Mouse (Mus musculus) brain, embryonic 18.5 days (tissue): ENCODE results near the gene Lyve1.

Experiments used
- DNase-seq: peaks from one replicate; pipeline ENCODE4 v3.0.0-alpha.2; 2012; ENCODE audit warnings: low read depth, low spot score

Lyve1 gene

DNA sequence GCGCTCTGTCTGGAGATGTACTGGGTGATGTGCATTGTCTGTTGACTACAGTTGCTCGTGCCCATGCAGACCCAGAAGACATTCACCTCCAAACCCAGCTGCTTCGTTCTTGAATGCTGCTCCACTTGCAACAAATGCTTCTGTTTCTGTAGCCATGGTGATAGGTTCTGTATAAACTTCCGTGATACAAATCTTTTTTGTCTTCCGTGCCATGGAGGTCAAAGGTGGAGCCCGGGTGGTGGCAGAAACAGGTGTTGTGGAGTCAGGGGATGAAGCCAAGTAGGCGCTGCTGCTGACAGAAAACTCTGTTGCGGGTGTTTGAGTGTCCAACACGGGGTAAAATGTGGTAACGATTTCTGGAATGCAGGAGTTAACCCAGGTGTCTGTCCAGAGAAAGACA is 9.4 kb downstream of the Lyve1 start:
- DNase-seq, result no peak

DNA sequence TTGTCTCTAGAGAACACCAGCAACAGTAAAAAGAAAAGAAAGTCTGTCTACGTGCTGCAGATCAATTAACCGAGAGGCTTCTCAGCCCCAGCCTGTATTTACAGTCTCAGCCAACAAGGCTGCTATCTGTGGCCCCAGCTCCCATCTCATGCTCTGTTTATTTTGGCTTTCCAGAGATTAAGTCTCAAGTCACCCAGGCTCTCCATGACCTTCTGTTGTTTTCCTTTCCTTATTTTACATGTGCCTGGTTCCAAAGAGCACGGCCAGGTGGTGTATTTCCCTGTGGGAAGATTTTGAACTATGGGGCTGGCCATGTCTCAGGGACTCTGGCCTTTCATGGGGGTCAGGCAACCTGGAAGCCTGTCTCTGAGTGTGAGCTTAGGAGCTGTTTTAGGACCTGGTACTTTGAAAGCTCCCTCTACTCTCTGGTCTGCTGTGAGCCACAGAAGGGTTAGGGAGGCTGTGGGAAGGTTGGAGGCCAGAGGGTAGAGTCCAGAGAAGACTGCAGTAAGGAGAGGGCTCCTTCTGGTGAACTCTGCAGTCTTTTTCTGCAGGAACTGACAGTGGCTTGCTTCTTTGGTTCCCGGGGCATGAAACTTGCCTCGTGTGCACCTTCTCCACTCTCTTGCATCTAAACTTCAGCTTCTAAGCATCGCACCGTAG is 11.4 kb downstream of the Lyve1 start:
- DNase-seq, result no peak

DNA sequence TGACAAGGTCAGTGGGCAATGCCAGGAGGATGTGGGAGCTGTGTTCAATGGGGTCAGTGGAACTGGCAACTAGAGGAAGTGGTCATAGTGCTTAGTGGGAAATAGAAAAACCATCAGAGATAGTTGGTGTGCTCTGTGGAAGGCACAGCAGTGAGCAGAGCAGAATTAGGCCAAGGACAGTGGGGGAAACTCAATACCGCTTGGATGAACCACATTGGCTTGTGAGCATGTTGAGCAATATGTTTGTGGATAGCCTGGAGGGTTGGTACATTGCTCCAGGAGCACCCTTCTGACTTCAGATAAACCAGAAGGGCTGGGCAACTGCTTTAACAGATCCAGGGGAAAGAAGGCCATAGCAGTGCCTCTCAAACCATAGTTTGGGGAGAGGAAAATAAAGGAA is 14.7 kb downstream of the Lyve1 start:
- DNase-seq, result no peak

GRCm38 (mm10) chr7:110847321-110847720 is 15.7 kb downstream of the Lyve1 start:
- no peak for DNase-seq

- peak; percentile 83 for DNase-seq
Observed at GRCm38 (mm10) chr7:110843916-110844874, 18.8 kb downstream of the Lyve1 start, which contains the start of gene Rnf141. TSS of gene Rnf141 (minus strand) at chr7:110844457.

GRCm38 (mm10) chr7:110840332-110840731 is 22.7 kb downstream of the Lyve1 start:
- no peak for DNase-seq

- DNase-seq, result no peak
Observed at GRCm38 (mm10) chr7:110834522-110834921, 28.5 kb downstream of the Lyve1 start.

DNA sequence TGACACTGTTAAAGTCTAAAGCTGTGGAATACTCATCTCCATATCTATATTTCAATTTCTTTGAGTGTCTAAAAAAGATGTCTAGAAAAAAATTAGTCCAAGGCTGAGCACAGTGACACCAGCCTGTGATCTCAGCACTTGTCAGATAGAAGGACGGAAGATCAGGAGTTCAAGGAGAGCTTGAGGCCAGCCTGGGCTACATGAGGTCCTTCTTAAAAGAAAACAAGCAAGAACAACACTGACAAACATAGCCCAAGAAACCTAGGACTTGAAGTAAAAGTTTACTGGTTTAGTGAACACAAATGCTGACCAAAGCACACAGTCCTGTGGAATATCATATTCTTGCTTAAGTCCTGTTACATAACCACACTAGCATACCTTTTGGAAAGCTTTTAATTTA is 29.0 kb downstream of the Lyve1 start:
- DNase-seq, result no peak

- no peak for DNase-seq
Observed at GRCm38 (mm10) chr7:110833024-110833423, 30.0 kb downstream of the Lyve1 start.

GRCm38 (mm10) chr7:110823995-110824953 is 38.8 kb downstream of the Lyve1 start:
- no peak for DNase-seq

GRCm38 (mm10) chr7:110823593-110823992 is 39.4 kb downstream of the Lyve1 start:
- DNase-seq, result no peak

DNA sequence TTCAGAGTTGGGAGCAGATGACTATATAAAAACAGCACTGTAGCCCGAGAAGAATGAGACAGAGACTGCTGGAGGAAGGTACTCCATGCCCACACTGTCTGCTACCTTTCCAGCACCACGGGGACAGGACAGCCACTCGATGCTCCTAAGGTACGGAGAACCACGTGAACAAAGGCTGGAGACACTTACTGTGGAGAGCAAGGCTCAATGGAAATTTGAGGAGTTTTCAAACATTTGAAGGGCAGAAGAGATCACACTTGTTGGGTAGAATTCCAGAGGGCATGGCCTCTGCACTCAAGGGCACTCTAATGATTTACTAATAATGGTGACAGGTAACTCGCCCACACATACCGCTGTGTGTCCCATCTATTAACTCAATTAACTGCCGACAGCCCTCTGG is 40.0 kb downstream of the Lyve1 start:
- DNase-seq, result no peak

DNA sequence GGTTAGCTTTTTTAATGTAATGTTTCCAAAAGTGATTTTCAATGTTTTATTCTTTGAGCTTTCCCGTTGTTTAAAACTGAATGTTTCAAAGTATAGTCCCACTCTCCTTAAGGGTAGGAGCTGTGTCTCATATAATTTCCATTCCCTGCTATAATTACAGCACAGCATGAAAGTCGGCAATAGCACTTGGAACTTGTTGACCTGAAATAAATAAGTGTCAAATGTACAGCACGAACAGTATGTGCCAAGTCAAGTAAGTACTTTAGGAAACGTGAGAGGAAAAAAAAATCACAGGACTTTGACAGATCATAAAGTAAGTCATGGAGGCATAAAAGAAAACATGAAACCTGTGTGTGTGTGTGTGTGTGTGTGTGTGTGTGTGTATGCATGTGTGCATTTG is 41.0 kb downstream of the Lyve1 start:
- DNase-seq, result no peak

GRCm38 (mm10) chr7:110821653-110822052 is 41.4 kb downstream of the Lyve1 start:
- no peak for DNase-seq

- no peak for DNase-seq
Observed at GRCm38 (mm10) chr7:110821068-110821467, 42.0 kb downstream of the Lyve1 start.

DNA sequence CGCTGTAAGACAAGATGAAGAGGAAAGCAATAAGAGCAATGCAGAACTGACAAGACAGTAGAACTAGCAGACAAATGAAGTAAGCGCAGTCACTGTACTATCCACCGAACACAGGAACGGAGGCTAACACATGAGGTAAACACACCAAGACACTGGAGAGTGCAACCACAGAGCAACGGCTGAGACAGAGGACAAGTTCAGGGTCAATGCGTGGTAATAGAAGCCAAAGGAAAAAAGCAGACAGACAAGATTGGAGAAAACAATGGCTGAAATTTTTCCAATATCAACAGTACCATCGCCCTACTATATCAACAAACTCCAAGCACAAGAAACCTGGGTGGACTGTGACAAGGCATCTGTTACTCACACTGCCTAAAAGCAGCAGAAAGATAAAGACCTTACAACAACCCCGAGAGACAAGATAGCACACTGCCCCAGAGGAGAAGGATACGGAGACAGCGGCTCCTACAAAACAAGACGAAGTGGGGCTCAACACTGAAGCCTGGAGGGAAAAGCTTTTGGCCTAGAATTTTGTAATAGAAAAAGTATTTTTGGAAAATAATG is 44.2 kb downstream of the Lyve1 start:
- no peak for DNase-seq

DNA sequence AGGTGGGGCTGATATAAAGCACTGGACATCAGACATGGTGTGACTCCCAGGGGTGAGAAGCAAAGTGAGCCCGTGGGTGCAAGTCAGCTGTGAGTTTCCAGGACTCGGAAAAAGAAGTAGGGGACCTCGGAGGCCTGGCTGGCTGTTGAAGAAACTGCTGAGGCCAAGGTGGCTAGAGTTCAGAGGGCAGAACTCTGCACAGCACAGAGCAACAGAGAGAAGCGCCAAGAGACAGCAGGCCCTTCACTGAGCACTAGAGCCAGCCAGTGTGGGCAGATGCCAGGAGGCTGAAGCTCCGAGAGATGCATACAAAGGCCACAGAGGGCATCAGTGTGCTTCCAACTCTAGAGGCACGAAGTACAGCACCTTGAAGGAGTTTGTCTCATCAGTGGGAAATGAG is 44.8 kb downstream of the Lyve1 start:
- no peak for DNase-seq

DNA sequence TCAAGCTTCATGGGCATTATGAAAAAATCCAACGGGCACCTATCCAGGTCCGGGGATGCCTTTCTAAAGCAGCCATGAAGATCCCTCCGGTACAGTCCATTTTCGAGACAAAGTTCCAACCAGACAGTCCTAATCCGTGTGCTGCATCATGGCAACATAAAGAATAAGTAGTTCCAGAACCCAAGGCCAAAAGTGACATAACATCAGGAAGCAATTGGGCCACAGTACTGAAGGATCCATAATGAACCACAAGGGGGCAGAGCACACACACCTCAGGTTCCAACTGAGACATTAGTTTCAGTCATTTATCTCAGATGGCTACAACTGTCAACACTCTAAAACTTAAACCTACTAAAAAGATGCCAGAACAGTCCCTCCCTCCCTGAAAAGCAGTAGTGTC is 47.0 kb downstream of the Lyve1 start:
- DNase-seq, result no peak

DNA sequence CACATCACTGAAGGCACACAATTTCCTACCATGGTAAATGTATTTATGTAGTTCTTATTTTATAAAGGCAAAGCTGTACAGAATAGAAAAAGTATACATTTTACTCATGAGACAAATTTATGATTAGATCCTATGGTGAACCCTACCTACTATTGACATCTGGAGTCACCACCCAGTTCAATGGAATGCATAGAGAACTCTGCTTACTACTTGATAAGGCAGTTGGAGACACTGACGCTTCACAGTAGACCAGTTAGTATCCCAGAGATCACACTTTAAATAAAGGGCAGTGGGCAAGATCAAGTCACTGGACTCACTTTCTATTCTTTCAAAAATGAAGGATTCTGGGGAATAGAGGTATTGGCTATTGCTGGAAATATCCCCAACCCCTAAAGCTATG is 49.1 kb downstream of the Lyve1 start:
- no peak for DNase-seq

DNA sequence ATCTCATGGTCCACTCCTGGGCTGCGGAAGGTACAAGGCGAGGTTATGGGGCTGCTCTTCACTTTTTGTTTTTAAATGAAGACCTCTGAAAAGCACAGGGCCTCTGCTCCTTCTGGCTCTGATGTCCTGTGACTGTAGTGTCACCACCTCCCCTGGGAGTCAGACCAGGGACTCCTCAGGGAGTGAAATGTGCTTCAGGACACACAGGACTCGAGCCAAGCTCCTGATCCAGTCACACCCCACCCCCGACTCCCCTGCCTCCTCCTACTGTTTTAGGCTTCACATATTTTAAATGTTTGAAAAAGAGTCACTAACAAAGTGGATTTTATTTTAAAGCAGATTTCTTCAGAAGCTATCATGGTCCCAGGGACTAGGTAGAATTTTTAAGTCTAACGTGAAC is 51.5 kb downstream of the Lyve1 start:
- DNase-seq, result no peak

GRCm38 (mm10) chr7:110810995-110811394 is 52.0 kb downstream of the Lyve1 start:
- DNase-seq, result no peak
